Mouse (Mus musculus) thymus, adult 2 months (tissue): ENCODE results near the gene Spata17.

Experiments
- CTCF ChIP-seq: fragments of 200-500 bp; IDR thresholded peaks from 2 replicates; pipeline ENCODE4 v1.5.1; 2012; ENCODE audit warnings: mild to moderate bottlenecking, control low read depth, low read length, moderate library complexity, borderline replicate concordance; ENCODE audit not compliant: control insufficient read depth, poor library complexity, insufficient read depth; ENCODE audit errors: extremely low read depth
- POLR2A ChIP-seq: fragments of 200-500 bp; IDR thresholded peaks from 2 replicates; pipeline ENCODE4 v1.6.1; 2012; ENCODE audit warnings: mild to moderate bottlenecking, low read length, control low read depth, moderate library complexity; ENCODE audit not compliant: control insufficient read depth, poor library complexity, insufficient read depth; ENCODE audit errors: extremely low read depth

DNA sequence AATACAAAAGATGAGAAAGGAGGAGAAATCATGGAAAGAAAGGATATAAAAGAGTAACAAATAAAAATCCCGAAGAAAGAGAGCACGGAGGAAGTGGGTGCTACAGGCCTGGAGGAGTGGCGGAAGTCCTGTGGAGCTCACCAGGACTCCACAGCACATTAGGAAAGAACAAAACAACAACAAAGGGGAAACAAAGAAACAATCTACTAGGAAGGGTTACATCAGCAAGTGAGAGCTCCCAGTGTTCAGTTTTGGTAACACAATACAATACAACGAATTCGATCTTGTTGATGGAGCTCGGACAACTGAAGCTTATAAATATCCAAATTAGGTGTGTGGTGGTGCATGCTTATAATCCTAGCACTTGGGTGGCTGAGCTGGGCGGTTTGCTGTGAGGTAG lies 45.6 kb downstream of the Spata17 start:
- TF ChIP-seq CTCF: no peak
- no peak for TF ChIP-seq POLR2A
